Mouse (Mus musculus) ovary, postnatal 14 days (tissue): ENCODE data around the gene Zfhx3.
"Not testable (repeated sequence)": the region's sequence is repeated elsewhere in the genome, so short reads cannot be mapped to it uniquely, and the experiment has no call there.

ENCODE experiments used
- DNase-seq: peaks from one replicate; pipeline ENCODE4 v3.0.0; 2022; ENCODE audit warnings: low spot score

Zfhx3 gene

DNA sequence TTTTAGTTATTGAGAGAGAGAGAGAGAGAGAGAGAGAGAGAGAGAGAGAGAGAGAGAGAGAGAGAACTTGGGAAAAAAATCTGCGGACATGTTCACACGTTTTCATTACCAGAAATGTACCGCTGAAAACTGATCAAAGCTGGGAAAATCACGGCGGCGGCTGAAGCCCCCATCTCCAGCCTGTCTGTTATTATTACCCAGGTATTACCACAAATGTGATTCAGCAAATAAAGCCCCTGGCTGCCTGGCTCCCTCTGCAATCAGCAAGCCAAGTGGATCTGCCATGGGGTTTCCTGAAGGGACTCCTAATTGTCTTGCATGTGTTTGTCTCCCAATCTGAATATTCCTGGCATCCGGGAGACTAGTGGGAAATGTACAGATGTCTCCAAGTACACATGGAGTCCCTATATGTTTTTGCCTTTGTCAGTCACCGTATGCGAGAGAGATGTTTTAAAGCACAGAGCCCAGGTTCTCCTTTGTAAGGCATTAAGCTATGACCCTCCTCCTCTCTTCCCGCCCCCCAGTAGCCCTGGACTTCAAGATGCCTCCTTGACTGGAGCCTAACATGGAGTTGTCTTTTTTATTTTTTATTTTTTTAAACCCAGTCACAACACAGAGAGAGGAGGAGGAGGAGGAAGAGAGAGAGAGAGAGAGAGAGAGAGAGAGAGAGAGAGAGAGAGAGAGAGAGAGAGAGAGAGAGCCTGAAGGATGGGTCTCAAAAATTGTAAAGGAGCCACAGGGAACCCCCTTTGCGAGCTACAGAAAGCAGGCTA is at the start of gene Zfhx3:
Zfhx3 (plus strand) TSS at position 723 of the 773 bp plus-strand sequence.
- DNase-seq = no peak

DNA sequence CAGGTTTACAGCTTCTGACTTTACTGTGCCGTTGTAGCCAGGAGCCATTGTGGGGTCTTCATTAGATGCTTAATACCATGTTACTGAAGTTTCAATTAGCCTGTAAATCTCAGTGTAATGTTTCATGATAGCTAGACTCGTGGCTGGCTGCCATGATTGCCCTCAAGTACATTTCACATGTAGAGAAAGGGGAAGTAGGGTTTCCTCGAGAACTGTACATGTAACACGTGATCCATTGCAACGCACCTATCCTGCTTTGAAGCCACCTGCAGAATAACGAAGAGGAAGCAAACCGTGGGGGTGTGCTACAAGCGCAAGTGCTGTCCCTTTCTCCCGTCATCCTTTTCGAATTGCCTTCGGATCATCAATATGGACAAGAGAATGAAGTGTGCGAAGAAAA is 23.5 kb upstream of the Zfhx3 start:
- DNase-seq = no peak

- DNase-seq = no peak
Measured at GRCm38 (mm10) chr8:107926149-107926548, 16.3 kb upstream of the Zfhx3 start.

- DNase-seq = no peak
Measured at GRCm38 (mm10) chr8:107936725-107937124, 5.7 kb upstream of the Zfhx3 start.

GRCm38 (mm10) chr8:107938231-107938630 is 4.2 kb upstream of the Zfhx3 start:
- not testable (repeated sequence) for DNase-seq

DNA sequence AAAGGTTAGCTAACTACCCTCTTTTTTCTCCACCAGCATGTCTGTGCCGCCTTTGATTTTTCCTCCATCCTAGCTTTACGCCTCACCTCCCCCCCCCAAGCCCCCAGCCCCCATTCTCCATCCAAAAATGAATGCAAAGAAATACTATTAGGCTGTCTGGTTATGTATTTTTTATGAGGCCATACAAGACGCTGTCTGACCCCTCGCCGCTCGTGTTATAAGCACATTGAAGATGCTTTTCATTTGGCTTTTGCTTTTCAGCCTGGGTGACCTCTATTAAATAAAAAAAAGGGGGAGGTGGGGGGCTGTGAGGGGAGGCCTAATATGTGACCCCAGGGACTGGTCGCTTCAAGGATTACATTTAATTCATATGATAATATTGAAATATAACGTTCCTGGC is 2.3 kb upstream of the Zfhx3 start:
- DNase-seq = no peak

GRCm38 (mm10) chr8:107942752-107943510 is 487 bp downstream of the Zfhx3 start:
- DNase-seq = no peak

GRCm38 (mm10) chr8:107943550-107944348 is 1.3 kb downstream of the Zfhx3 start:
- no peak for DNase-seq

GRCm38 (mm10) chr8:107944676-107945600 is 2.5 kb downstream of the Zfhx3 start:
- DNase-seq = no peak

DNA sequence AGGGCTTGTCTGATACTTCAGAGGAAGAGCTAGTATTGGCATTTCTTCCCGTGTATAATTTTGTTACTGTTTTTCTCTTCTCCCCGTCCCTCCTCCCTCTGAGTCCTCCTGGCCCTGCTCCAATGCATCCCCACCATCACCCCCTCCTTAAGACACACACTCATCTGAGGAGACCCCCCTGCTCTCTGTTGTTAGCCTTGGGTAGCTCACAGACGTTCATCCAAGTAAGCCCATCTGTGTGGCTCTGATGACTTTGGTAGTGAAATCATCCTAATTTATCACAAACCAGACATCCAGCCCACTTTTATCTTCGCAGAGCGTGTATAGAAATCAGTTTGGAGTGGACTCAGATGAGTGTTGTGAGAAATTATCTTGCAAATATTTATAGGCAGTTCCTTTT is 4.4 kb downstream of the Zfhx3 start:
- DNase-seq = no peak

GRCm38 (mm10) chr8:107955887-107956286 is 13.4 kb downstream of the Zfhx3 start:
- DNase-seq = peak; percentile 9

- no peak for DNase-seq
Measured at GRCm38 (mm10) chr8:107957566-107957965, 15.1 kb downstream of the Zfhx3 start.

DNA sequence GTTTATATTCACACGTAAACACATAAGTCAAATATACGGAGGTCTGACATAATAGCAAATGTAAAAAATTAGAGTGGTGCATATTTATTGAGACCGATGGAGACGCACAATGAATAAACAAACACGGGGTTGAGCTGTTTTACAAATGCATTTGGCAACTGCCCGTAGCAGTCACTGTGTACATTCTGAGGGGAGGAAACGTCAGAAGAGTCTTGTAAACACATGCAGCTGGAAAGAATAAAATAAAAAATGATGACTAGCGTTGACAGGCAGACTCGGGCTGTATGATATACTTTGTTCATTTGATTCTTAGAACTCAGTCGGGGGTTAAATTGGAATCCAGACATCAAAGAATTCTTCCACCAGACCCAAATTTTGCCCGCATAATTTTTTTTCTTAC is 18.0 kb downstream of the Zfhx3 start:
- no peak for DNase-seq

DNA sequence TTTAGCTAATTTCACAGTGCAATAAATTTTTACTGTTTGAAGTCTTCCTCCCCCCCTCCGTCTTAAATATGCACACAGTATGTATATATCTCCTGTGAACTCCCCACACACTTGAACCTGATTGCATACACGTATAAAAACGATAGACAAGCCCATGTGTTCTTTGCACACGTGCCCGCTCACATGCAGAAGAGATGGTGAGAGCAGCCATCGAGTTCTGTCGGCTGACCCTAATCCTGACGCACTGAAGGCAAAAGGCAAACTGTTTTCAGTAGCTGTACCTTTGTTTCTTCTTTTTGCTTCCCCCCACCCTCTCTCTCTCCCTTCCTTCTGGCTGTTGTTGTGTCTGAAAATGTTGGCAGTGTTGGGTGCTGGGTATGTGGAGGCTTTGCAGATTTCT is 18.4 kb downstream of the Zfhx3 start:
- DNase-seq = no peak

GRCm38 (mm10) chr8:107972198-107972597 is 29.8 kb downstream of the Zfhx3 start:
- no peak for DNase-seq

- no peak for DNase-seq
Measured at GRCm38 (mm10) chr8:107974451-107974850, 32.0 kb downstream of the Zfhx3 start.

DNA sequence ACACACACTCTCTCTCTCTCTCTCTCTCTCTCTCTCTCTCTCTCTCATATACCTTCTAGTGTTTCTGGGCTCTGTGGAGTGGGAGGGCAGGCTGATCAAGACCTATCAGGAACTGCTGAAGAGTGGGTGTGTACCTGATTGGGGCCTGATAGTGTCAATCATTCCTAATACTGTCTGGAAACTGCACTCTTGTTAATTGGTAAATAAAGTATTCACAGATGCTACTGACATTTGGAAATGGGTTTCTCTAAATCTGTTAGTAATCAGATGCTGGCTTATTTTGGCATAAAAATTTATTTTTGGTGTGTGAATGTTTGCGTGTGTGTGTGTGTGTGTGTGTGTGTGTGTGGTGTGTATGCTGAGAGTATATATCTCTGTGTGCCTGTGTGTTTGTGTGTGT is 35.8 kb downstream of the Zfhx3 start:
- DNase-seq = no peak

GRCm38 (mm10) chr8:107980618-107981017 is 38.2 kb downstream of the Zfhx3 start:
- no peak for DNase-seq

DNA sequence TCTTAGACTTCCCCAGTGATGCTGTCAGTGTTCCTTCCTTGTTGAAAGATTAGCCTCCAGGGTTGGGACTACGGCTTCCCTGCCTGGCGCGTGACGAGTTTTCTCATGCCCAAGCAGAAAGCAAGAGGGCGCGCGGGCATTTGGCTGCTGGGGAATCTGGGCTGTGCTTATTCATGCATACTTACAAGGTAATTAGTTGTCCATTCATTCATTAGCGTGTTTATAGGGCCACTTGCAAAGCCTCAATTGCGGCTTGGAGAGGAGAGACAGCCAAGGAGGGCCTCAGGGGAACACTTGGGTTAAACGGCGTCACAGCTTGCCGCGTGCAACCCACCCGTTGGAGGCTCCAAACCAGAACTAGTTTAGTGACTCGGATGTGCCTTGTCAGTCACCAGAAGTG is 44.2 kb downstream of the Zfhx3 start:
- DNase-seq = no peak

- DNase-seq = no peak
Measured at GRCm38 (mm10) chr8:107998874-107999273, 56.4 kb downstream of the Zfhx3 start.

DNA sequence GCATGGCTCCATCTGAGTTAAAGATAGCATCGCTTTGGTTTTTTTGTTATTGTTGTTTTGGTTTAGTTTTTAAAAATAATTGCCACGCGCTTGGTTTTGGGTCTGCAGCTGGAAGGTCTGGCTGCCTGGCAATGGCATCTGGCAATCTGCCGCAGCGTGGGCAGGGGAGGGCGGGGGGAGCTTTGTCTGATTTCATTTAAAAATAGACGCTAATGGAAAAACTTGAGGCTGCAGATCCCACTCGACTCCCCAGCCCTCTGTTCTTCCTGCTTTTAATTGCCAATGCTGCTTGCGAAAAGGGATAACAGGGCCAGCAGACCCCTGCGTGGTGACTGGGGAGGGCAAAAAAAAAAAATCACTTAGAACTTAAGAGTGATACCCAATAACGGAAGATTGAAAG is 69.1 kb downstream of the Zfhx3 start:
- no peak for DNase-seq

GRCm38 (mm10) chr8:108017727-108018126 is 75.3 kb downstream of the Zfhx3 start:
- DNase-seq = no peak
